9 mouse cellular contexts compared by ENCODE assay signal in genomic region chr10:26995182-26995975, GRCm38 (mm10).
DNase-seq lines count a peak whose midpoint lies in the region; ATAC-seq and TF ChIP-seq lines count a peak whose summit lies in the region.
"Had no signal": no experiment of that assay in that cellular context is flagged by ENCODE, and none has a peak within 500 bp of the region (broad histone marks: within the 10 kb centered on the region; RNA-seq: fewer than 3 reads in every experiment).

No protein-coding gene starts in this region.

- no peaks in the 10 kb centered on the region for H3K9me3 ChIP-seq in intestine, postnatal 0 days (ENCODE audit: control insufficient read depth)
- H3K9me3 ChIP-seq in midbrain, embryonic 15.5 days: no peaks in the 10 kb centered on the region
- H3K9me3 ChIP-seq: embryonic facial prominence, embryonic 15.5 days had no signal

- H3K36me3 ChIP-seq in intestine, postnatal 0 days (ENCODE audit: control insufficient read depth, insufficient read depth): no peaks in the 10 kb centered on the region
- H3K36me3 ChIP-seq in midbrain, embryonic 15.5 days (replicated peaks): no peaks in the 10 kb centered on the region
- H3K36me3 ChIP-seq: embryonic facial prominence, embryonic 15.5 days had no signal

- H3K4me3 ChIP-seq in intestine, postnatal 0 days (ENCODE audit: low read depth, low read length): no peak overlapping the region
- no peak overlapping the region for H3K4me3 ChIP-seq in midbrain, embryonic 15.5 days
- H3K4me3 ChIP-seq: embryonic facial prominence, embryonic 15.5 days had no signal

- DNase-seq in 416B (ENCODE audit: low read depth): peak; percentile 84
- peak; percentile 20 for DNase-seq in MN1 (ENCODE audit: low spot score)
- DNase-seq in cerebellum, adult 9-10 months: peak; percentile 24
- peak; percentile 8 to 83 for DNase-seq in frontal cortex, adult 2 months (ENCODE audit: extremely low spot score in 1 of 2, low spot score in 1 of 2)
- DNase-seq in left cerebral cortex, postnatal 25 days (ENCODE audit: low spot score in 2 of 2): peak; percentile 69 to 73
- peak; percentile 20 for DNase-seq in thymus, postnatal 0 days (ENCODE audit: low spot score)

- peak; percentile 86 for ATAC-seq in intestine, postnatal 0 days
- peak; percentile 59 for ATAC-seq in midbrain, embryonic 15.5 days (replicated peaks)

- H3K9ac ChIP-seq in intestine, postnatal 0 days (ENCODE audit: low read depth, low read length): no peak overlapping the region
- no peak overlapping the region for H3K9ac ChIP-seq in midbrain, embryonic 15.5 days
- H3K9ac ChIP-seq: embryonic facial prominence, embryonic 15.5 days had no signal

- H3K4me1 ChIP-seq in intestine, postnatal 0 days (replicated peaks; ENCODE audit: control insufficient read depth, insufficient read depth, low read length): no peaks in the 10 kb centered on the region
- peaks cover 4% of the 10 kb centered on the region; the same call in 1 of the 2 replicates for H3K4me1 ChIP-seq in midbrain, embryonic 15.5 days
- H3K4me1 ChIP-seq: embryonic facial prominence, embryonic 15.5 days had no signal

- intact Hi-C loops in left cerebral cortex, postnatal 25 days (cut with DNase I): loop anchor here (2.0 to 5.0 kb wide), 4 partner anchors 77 to 623 kb away; no protein-coding TSS in a partner anchor

- H3K4me2 ChIP-seq in intestine, postnatal 0 days (replicated peaks; ENCODE audit: low read depth): no peak overlapping the region
- H3K4me2 ChIP-seq in midbrain, embryonic 15.5 days: no peak overlapping the region
- H3K4me2 ChIP-seq: embryonic facial prominence, embryonic 15.5 days had no signal

- H3K27me3 ChIP-seq in intestine, postnatal 0 days (replicated peaks; ENCODE audit: control insufficient read depth, insufficient read depth, low read length): no peaks in the 10 kb centered on the region
- no peaks in the 10 kb centered on the region for H3K27me3 ChIP-seq in midbrain, embryonic 15.5 days (replicated peaks)
- H3K27me3 ChIP-seq: embryonic facial prominence, embryonic 15.5 days had no signal

- 65% methylated on average over 8 of the region's 8 CpGs for WGBS in intestine, postnatal 0 days
- 76% methylated on average over 8 of the region's 8 CpGs for WGBS in midbrain, embryonic 15.5 days

- peak; percentile 85 for TF ChIP-seq CTCF in intestine, postnatal 0 days (IDR thresholded peaks at IDR 0.05; ENCODE audit: low read depth)

- peak overlapping the region; percentile 42 for H3K27ac ChIP-seq in intestine, postnatal 0 days (ENCODE audit: low read depth, low read length)
- H3K27ac ChIP-seq in midbrain, embryonic 15.5 days: no peak overlapping the region
- H3K27ac ChIP-seq: embryonic facial prominence, embryonic 15.5 days had no signal

Comparison
In these comparisons a context has a peak if more than half of its experiments do, and no peak if none do; other contexts are left out.
1. DNase-seq: peak in every context shown above with its lines; median percentile 84 in 416B; 71 in left cerebral cortex, postnatal 25 days; 46 in frontal cortex, adult 2 months; 24 in cerebellum, adult 9-10 months; 20 in MN1; 20 in thymus, postnatal 0 days.